Mouse (Mus musculus): ENCODE data around the gene Gm26602.
"Not testable (repeated sequence)": the region's sequence is repeated elsewhere in the genome, so short reads cannot be mapped to it uniquely, and the experiment has no call there.

The Gm26602 gene

DNA sequence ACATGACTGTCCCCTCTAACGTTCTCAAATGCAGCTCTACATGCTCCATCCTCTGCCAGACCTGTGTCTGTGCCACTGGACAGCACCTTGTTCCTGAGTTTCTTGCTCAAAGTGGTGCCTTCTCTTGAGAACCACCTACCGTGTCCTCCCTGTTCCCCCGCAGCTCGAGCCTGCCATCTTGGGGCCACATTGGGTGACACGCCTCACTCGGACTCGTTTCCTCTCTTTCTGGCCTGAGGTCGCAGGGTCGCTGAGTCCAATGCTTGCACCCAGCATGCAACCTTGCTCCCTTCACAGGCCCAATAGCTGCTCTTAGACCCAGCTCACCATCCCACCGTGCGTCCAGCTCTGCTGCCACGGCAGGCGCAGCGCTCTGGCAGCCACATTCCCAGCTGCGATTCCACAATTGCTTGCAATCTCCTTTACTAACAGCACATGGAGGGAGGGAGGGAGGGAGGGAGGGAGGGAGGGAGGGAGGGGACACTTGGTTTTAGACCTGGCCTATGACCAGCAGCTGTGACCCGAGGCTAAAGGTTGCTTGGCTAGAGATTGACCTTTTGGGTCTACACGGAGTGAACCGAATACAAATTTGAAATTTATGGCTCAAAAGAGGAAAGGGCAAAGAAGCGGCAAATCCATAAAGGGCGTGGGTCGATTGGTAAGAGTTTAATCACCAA is 47.6 kb downstream of the Gm26602 start:
- peak; percentile 70 to 81 for DNase-seq (ENCODE audit: low spot score in 2 of 2)

DNA sequence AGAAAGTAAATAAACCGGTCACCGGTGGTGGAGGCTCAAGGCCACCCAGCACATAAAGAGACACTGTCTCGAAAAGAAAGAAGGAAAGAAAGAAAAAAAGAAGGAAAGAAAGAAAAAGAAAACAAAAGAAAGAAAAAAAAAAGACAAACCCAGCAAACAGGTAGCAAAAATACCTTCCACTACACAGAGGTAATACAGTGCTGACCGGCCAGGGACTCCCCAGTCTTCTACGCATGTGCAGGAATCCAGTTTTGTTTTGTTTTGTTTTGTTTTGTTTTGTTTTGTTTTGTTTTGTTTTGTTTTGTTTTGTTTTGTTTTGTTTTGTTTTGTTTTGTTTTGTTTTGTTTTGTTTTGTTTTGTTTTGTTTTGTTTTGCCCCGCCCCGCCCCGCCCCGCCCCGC is 48.8 kb downstream of the Gm26602 start:
- DNase-seq (ENCODE audit: low spot score in 2 of 2): not testable (repeated sequence)

DNA sequence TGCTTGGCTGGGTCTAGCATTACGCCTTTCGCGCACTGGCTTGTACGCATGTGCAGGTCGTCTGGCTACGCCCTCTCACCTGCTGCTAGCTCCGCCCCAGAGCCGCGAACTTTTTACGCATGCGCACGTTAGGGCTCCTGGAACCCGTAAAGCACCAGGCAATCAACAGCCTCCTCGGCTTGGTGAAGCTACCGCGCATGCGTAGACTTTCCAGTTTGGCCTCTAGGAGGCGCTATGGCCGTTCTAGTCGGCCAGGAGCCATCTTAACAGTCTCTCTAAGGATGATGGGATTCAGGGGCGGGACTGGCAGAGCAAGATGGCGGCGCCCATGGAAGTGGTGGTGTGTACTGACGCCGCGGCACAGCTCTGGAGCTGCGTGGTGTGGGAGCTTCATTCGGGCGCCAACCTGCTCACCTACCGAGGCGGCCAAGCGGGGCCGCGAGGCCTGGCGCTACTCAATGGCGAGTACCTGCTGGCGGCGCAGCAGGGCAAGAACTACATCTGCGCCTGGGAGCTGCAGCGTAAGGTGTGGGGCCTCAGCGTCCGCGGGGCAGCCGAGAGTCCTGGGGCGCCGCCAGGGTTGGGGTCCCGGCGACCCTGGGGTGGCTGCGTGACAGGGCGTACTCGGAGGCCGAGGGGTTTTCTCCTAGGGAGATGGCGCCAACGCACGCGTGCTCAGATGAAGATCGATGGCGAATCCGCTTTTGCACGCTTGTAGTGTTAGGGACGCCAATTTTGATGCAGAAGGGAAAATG is 49.4 kb downstream of the Gm26602 start, which contains the start of gene Wdr18:
TSS of gene Wdr18 (plus strand) at position 306 of the 755 bp plus-strand sequence.
- DNase-seq (ENCODE audit: low spot score in 2 of 2): peak; percentile 98 to 99
